Mouse (Mus musculus): Measurements from ENCODE around the gene Asap3. TPM values are rescaled to one million over a fixed set of nuclear protein-coding genes. Genes with fewer than 3 reads are reported as not detected.
A peak's percentile ranks its signal among the peaks of the same experiment; 100 is the strongest.

Gene Asap3
- total and polyA plus RNA-seq, 3 experiments: 0.05 to 0.30 (median 0.05) TPM

- DNase-seq (ENCODE audit: low spot score) (no peak), ATAC-seq (ENCODE audit: extremely low read depth, insufficient number of reproducible peaks, low FRiP score, poor library complexity, severe bottlenecking) (no peak)
- Histone ChIP-seq H3K4me1 (ENCODE audit: insufficient read depth, low read depth, low read length) (peaks cover 9% of the 10 kb centered on the region), H3K27me3 (ENCODE audit: insufficient read depth, low read length) (peaks cover 74% of the 10 kb centered on the region), H3K36me3 (replicated peaks) (no peaks in the 10 kb centered on the region), H3K4me3 (ENCODE audit: low read depth, low read length) (no peak overlapping the region), H3K9me3 (replicated peaks) (no peaks in the 10 kb centered on the region)
- TF ChIP-seq TAL1 (conservative IDR thresholded peaks at IDR 0.05; ENCODE audit: low read depth, low read length) (no peak), CTCF (IDR thresholded peaks at IDR 0.05; ENCODE audit: low read depth, low read length) (no peak), GATA1 (IDR thresholded peaks at IDR 0.05; ENCODE audit: borderline replicate concordance, low read length) (no peak), GATA2 (IDR thresholded peaks at IDR 0.05; ENCODE audit: borderline replicate concordance, low read depth, low read length) (no peak), POLR2AphosphoS5 (IDR thresholded peaks at IDR 0.05; ENCODE audit: insufficient replicate concordance, low read depth, low read length) (no peak)
Observed at GRCm38 (mm10) chr4:136249332-136249647, 43.1 kb downstream of the Asap3 start.

GRCm38 (mm10) chr4:136249780-136250179 is 43.6 kb downstream of the Asap3 start:
- DNase-seq (ENCODE audit: low spot score) (no peak), ATAC-seq (ENCODE audit: extremely low read depth, insufficient number of reproducible peaks, low FRiP score, poor library complexity, severe bottlenecking) (no peak)
- peaks cover 72% of the 10 kb centered on the region for H3K27me3 ChIP-seq (ENCODE audit: insufficient read depth, low read length)
- H3K4me3 ChIP-seq (ENCODE audit: low read depth, low read length): no peak overlapping the region
- TF ChIP-seq GATA1 (IDR thresholded peaks at IDR 0.05; ENCODE audit: borderline replicate concordance, low read length) (no peak), CTCF (IDR thresholded peaks at IDR 0.05; ENCODE audit: low read depth, low read length) (no peak), POLR2AphosphoS5 (IDR thresholded peaks at IDR 0.05; ENCODE audit: insufficient replicate concordance, low read depth, low read length) (no peak), TAL1 (conservative IDR thresholded peaks at IDR 0.05; ENCODE audit: low read depth, low read length) (no peak), GATA2 (IDR thresholded peaks at IDR 0.05; ENCODE audit: borderline replicate concordance, low read depth, low read length) (no peak)
- H3K9me3 ChIP-seq (replicated peaks): no peaks in the 10 kb centered on the region
- no peaks in the 10 kb centered on the region for H3K36me3 ChIP-seq (replicated peaks)
- peaks cover 9% of the 10 kb centered on the region for H3K4me1 ChIP-seq (ENCODE audit: insufficient read depth, low read depth, low read length)

GRCm38 (mm10) chr4:136255919-136256318 is 49.8 kb downstream of the Asap3 start:
- no peak overlapping the region for H3K4me3 ChIP-seq (ENCODE audit: low read depth, low read length)
- no peak for ATAC-seq (ENCODE audit: extremely low read depth, insufficient number of reproducible peaks, low FRiP score, poor library complexity, severe bottlenecking)
- H3K4me1 ChIP-seq (ENCODE audit: insufficient read depth, low read depth, low read length): peaks cover 21% of the 10 kb centered on the region
- no peak for DNase-seq (ENCODE audit: low spot score)
- peaks cover 39% of the 10 kb centered on the region for H3K27me3 ChIP-seq (ENCODE audit: insufficient read depth, low read length)
- TF ChIP-seq GATA2 (IDR thresholded peaks at IDR 0.05; ENCODE audit: borderline replicate concordance, low read depth, low read length): no peak
- TF ChIP-seq CTCF (IDR thresholded peaks at IDR 0.05; ENCODE audit: low read depth, low read length): no peak
- no peak for TF ChIP-seq GATA1 (IDR thresholded peaks at IDR 0.05; ENCODE audit: borderline replicate concordance, low read length)
- TF ChIP-seq POLR2AphosphoS5 (IDR thresholded peaks at IDR 0.05; ENCODE audit: insufficient replicate concordance, low read depth, low read length): no peak
- TF ChIP-seq TAL1 (conservative IDR thresholded peaks at IDR 0.05; ENCODE audit: low read depth, low read length): no peak
- H3K36me3 ChIP-seq (replicated peaks): no peaks in the 10 kb centered on the region
- no peaks in the 10 kb centered on the region for H3K9me3 ChIP-seq (replicated peaks)

GRCm38 (mm10) chr4:136256696-136257095 is 50.5 kb downstream of the Asap3 start:
- ATAC-seq (ENCODE audit: extremely low read depth, insufficient number of reproducible peaks, low FRiP score, poor library complexity, severe bottlenecking) (peak; percentile 69), DNase-seq (ENCODE audit: low spot score) (no peak)
- H3K4me3 ChIP-seq (ENCODE audit: low read depth, low read length): no peak overlapping the region; the same call in 1 of the 2 replicates
- TF ChIP-seq GATA1 (IDR thresholded peaks at IDR 0.05; ENCODE audit: borderline replicate concordance, low read length) (no peak), TAL1 (conservative IDR thresholded peaks at IDR 0.05; ENCODE audit: low read depth, low read length) (0 out of 2 replicates have a peak, but pooled peaks have one; percentile 30)
- peaks cover 42% of the 10 kb centered on the region for H3K27me3 ChIP-seq (ENCODE audit: insufficient read depth, low read length)
- peaks cover 21% of the 10 kb centered on the region for H3K4me1 ChIP-seq (ENCODE audit: insufficient read depth, low read depth, low read length)
- H3K9me3 ChIP-seq (replicated peaks): no peaks in the 10 kb centered on the region
- H3K36me3 ChIP-seq (replicated peaks): no peaks in the 10 kb centered on the region

GRCm38 (mm10) chr4:136259916-136260315 is 53.8 kb downstream of the Asap3 start:
- Histone ChIP-seq H3K4me1 (ENCODE audit: insufficient read depth, low read depth, low read length) (peaks cover 21% of the 10 kb centered on the region), H3K9me3 (replicated peaks) (no peaks in the 10 kb centered on the region), H3K4me3 (ENCODE audit: low read depth, low read length) (no peak overlapping the region), H3K27me3 (ENCODE audit: insufficient read depth, low read length) (peaks cover 39% of the 10 kb centered on the region), H3K36me3 (replicated peaks) (no peaks in the 10 kb centered on the region)
- TF ChIP-seq GATA1 (IDR thresholded peaks at IDR 0.05; ENCODE audit: borderline replicate concordance, low read length) (no peak), TAL1 (conservative IDR thresholded peaks at IDR 0.05; ENCODE audit: low read depth, low read length) (no peak), GATA2 (IDR thresholded peaks at IDR 0.05; ENCODE audit: borderline replicate concordance, low read depth, low read length) (no peak), POLR2AphosphoS5 (IDR thresholded peaks at IDR 0.05; ENCODE audit: insufficient replicate concordance, low read depth, low read length) (no peak), CTCF (IDR thresholded peaks at IDR 0.05; ENCODE audit: low read depth, low read length) (no peak)
- no peak for ATAC-seq (ENCODE audit: extremely low read depth, insufficient number of reproducible peaks, low FRiP score, poor library complexity, severe bottlenecking)
- no peak for DNase-seq (ENCODE audit: low spot score)

GRCm38 (mm10) chr4:136260491-136261180 is 54.5 kb downstream of the Asap3 start:
- TF ChIP-seq GATA1 (IDR thresholded peaks at IDR 0.05; ENCODE audit: borderline replicate concordance, low read length) (no peak), CTCF (IDR thresholded peaks at IDR 0.05; ENCODE audit: low read depth, low read length) (peak; percentile 63)
- no peaks in the 10 kb centered on the region for H3K36me3 ChIP-seq (replicated peaks)
- H3K4me1 ChIP-seq (ENCODE audit: insufficient read depth, low read depth, low read length): peaks cover 19% of the 10 kb centered on the region
- H3K4me3 ChIP-seq (ENCODE audit: low read depth, low read length): no peak overlapping the region
- DNase-seq (ENCODE audit: low spot score) (peak; percentile 53), ATAC-seq (ENCODE audit: extremely low read depth, insufficient number of reproducible peaks, low FRiP score, poor library complexity, severe bottlenecking) (no peak)
- H3K9me3 ChIP-seq (replicated peaks): no peaks in the 10 kb centered on the region
- H3K27me3 ChIP-seq (ENCODE audit: insufficient read depth, low read length): peaks cover 39% of the 10 kb centered on the region
